ENCODE assay signal across 13 mouse cellular contexts in the genomic region with DNA sequence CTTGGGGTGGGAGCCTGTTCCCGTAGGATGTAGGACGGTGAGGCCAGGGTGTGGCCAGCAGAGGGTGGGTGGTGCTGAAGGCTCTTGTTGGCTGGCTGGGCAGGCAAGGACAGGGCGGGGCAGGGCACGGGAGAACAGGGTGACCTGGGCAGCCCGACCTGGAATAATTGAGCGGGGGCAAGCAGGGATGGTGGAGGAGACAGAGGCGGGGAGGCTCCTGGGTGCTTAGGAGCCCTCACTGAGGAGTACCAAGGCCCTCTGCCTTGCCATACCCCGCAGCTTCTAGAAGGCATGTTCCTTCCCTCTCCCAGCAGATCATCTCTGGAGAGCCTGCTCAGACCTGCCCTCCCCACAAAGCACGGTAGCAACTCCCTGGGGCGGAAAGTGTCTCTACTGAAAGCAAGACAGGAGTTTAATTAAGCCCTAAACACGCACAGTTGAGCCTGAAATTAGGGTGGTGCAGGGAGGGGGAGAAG. TPM values are rescaled to one million over a fixed set of nuclear protein-coding genes. Genes with fewer than 3 reads are reported as not detected.
DNase-seq lines count a peak whose midpoint lies in the region; ATAC-seq and TF ChIP-seq lines count a peak whose summit lies in the region.
"Had no signal": no experiment of that assay in that cellular context is flagged by ENCODE, and none has a peak within 500 bp of the region (broad histone marks: within the 10 kb centered on the region; RNA-seq: fewer than 3 reads in every experiment).

No protein-coding gene starts in this region.

- intact Hi-C loops in heart, postnatal 25 days (cut with DNase I) = no loop called here

- no peak overlapping the region for H3K4me3 ChIP-seq in bone marrow, adult 2 months (replicated peaks; ENCODE audit: control insufficient read depth, low read depth, low read length)
- H3K4me3 ChIP-seq in intestine, embryonic 14.5 days (ENCODE audit: low read depth, low read length) = no peak overlapping the region
- H3K4me3 ChIP-seq: forebrain, embryonic 13.5 days; midbrain, embryonic 10.5 days had no signal

- peak; percentile 36; the same call in 1 of the 2 replicates for ATAC-seq in intestine, embryonic 14.5 days (replicated peaks; ENCODE audit: low FRiP score, low TSS enrichment, low read depth)
- ATAC-seq: forebrain, embryonic 13.5 days; hindbrain, postnatal 0 days had no signal

- WGBS in bone marrow, adult 2 months = 74% methylated on average over 11 of the region's 11 CpGs
- WGBS in intestine, embryonic 14.5 days = 41% methylated on average over 11 of the region's 11 CpGs

- no peaks in the 10 kb centered on the region for H3K9me3 ChIP-seq in intestine, embryonic 14.5 days (ENCODE audit: control insufficient read depth, low read length)
- H3K9me3 ChIP-seq: forebrain, embryonic 13.5 days; midbrain, embryonic 10.5 days had no signal

- H3K9ac ChIP-seq in intestine, embryonic 14.5 days (ENCODE audit: low read length) = no peak overlapping the region
- H3K9ac ChIP-seq: forebrain, embryonic 13.5 days had no signal

- TF ChIP-seq POLR2A in bone marrow, adult 2 months (IDR thresholded peaks at IDR 0.05; ENCODE audit: borderline replicate concordance, control insufficient read depth, low read depth, low read length) = no peak

- TF ChIP-seq CTCF in bone marrow, adult 2 months (IDR thresholded peaks at IDR 0.05; ENCODE audit: control insufficient read depth, insufficient read depth, low read length) = no peak

- peaks cover 2% of the 10 kb centered on the region for H3K4me1 ChIP-seq in bone marrow, adult 2 months (ENCODE audit: control insufficient read depth, insufficient read depth, low read length)
- no peaks in the 10 kb centered on the region for H3K4me1 ChIP-seq in intestine, embryonic 14.5 days (replicated peaks; ENCODE audit: control insufficient read depth, insufficient read depth, low read length)

- DNase-seq in kidney, postnatal 25 days = peak; percentile 21 to 72
- DNase-seq in kidney, adult 9 months = no peak
- no peak for DNase-seq in intestine, embryonic 14.5 days (ENCODE audit: low spot score)
- DNase-seq in lung, postnatal 36 days = peak; percentile 54
- DNase-seq in embryo, embryonic 9.5 days (ENCODE audit: extremely low spot score) = no peak
- DNase-seq in heart, adult 18-20 months = no peak
- no peak for DNase-seq in heart, postnatal 25 days (ENCODE audit: low spot score)
- DNase-seq: cerebellum, adult 8-10 months; gastrocnemius, postnatal 36 days had no signal

- H3K36me3 ChIP-seq in intestine, embryonic 14.5 days (ENCODE audit: control insufficient read depth, insufficient read depth, low read length) = no peaks in the 10 kb centered on the region
- H3K36me3 ChIP-seq: midbrain, embryonic 10.5 days had no signal

- no peak overlapping the region for H3K4me2 ChIP-seq in intestine, embryonic 14.5 days (ENCODE audit: low read length)
- H3K4me2 ChIP-seq: forebrain, embryonic 13.5 days had no signal

- H3K27me3 ChIP-seq in intestine, embryonic 14.5 days (replicated peaks; ENCODE audit: control insufficient read depth, insufficient read depth, low read length) = no peaks in the 10 kb centered on the region
- H3K27me3 ChIP-seq: forebrain, embryonic 13.5 days had no signal

- H3K27ac ChIP-seq in bone marrow, adult 2 months (ENCODE audit: control insufficient read depth, insufficient read depth, low read depth, low read length, poor library complexity) = peak overlapping the region; percentile 93
- H3K27ac ChIP-seq in intestine, embryonic 14.5 days (ENCODE audit: low read depth) = no peak overlapping the region
- H3K27ac ChIP-seq: forebrain, embryonic 13.5 days; hindbrain, postnatal 0 days; midbrain, embryonic 10.5 days had no signal

RNA-seq across cellular contexts. Expression of gene Fosl2, which starts 14.7 kb away (rescaled TPM):
- 8.9 and 19.6 TPM in 2 replicates for polyA plus RNA-seq in bone marrow, adult 2 months (2011; ENCODE audit: insufficient read depth, insufficient read length, low replicate concordance, missing spikeins)
- polyA plus RNA-seq in intestine, embryonic 14.5 days (2014; fragmentation: Nextera tagmentation; extraction: Ambion mirVana) = 10.1 and 10.2 TPM in 2 replicates
- 10 to 100 TPM; 21.0 to 21.2 TPM for total RNA-seq in heart, adult 18-20 months (2021)
- total RNA-seq in heart, postnatal 25 days (2021) = 10 to 100 TPM; 19.8 to 24.4 TPM

Comparison
In these comparisons a context has a peak if more than half of its experiments do, and no peak if none do; other contexts are left out.
1. DNase-seq: peak in kidney, postnatal 25 days (2 of 2) and lung, postnatal 36 days (single experiment); none in kidney, adult 9 months (single experiment), intestine, embryonic 14.5 days (single experiment), embryo, embryonic 9.5 days (single experiment), heart, adult 18-20 months (0 of 2) and heart, postnatal 25 days (single experiment).